Mouse (Mus musculus) intestine, embryonic 16.5 days (tissue): Measurements from ENCODE around the gene Asf1a. TPM values are rescaled to one million over a fixed set of nuclear protein-coding genes. Genes with fewer than 3 reads are reported as not detected.

ENCODE experiments used
- ATAC-seq: fragments of 200-750 bp; cut with Nextera tagmentation; 2 replicates; pipeline ENCODE4 v1.8.0; 2017; ENCODE audit warnings: moderate TSS enrichment, moderate library complexity
- H3K27ac ChIP-seq: fragments of 300-500 bp; sonication (generic); 2 replicates; pipeline ENCODE4 v1.5.1; 2014; ENCODE audit warnings: mild to moderate bottlenecking, low read length
- H3K27me3 ChIP-seq: fragments of 300-500 bp; sonication (generic); replicated peaks from 2 replicates; pipeline ENCODE4 v1.6.1; 2014; ENCODE audit warnings: low read length, control low read depth, mixed read lengths; ENCODE audit not compliant: control insufficient read depth, insufficient read depth
- H3K36me3 ChIP-seq: fragments of 300-500 bp; sonication (generic); 2 replicates; pipeline ENCODE4 v1.6.1; 2014; ENCODE audit warnings: low read length, control low read depth; ENCODE audit not compliant: control insufficient read depth, insufficient read depth
- H3K4me1 ChIP-seq: fragments of 300-500 bp; sonication (generic); 2 replicates; pipeline ENCODE4 v1.6.1; 2014; ENCODE audit warnings: low read length, control low read depth, mixed read lengths; ENCODE audit not compliant: control insufficient read depth, insufficient read depth
- H3K4me2 ChIP-seq: fragments of 300-500 bp; sonication (generic); 2 replicates; pipeline ENCODE4 v1.6.1; 2014; ENCODE audit warnings: low read depth, low read length, control low read depth
- H3K4me3 ChIP-seq: fragments of 300-500 bp; sonication (generic); 2 replicates; pipeline ENCODE4 v1.5.1; 2014; ENCODE audit warnings: mild to moderate bottlenecking, low read length
- H3K9ac ChIP-seq: fragments of 300-500 bp; sonication (generic); 2 replicates; pipeline ENCODE4 v1.6.1; 2014; ENCODE audit warnings: low read depth, low read length
- H3K9me3 ChIP-seq: fragments of 300-500 bp; sonication (generic); 2 replicates; pipeline ENCODE4 v1.6.1; 2016; ENCODE audit warnings: low read length, control low read depth; ENCODE audit not compliant: control insufficient read depth
- WGBS: fragments of 180-500 bp; shearing (Covaris S2); extraction: QIAGEN DNeasy Blood & Tissue Kit; methylation state at CpG from one replicate; pipeline ENCODE4 v1.1.7; 2014; 5-methylcytosine and 5-hydroxymethylcytosine counted together
- polyA plus RNA-seq: library from polyadenylated mRNA; unstranded; fragments of >200 nt; fragmentation: Nextera tagmentation; extraction: Ambion mirVana; gene quantifications from 2 replicates; pipeline ENCODE4 v1.2.1, GENCODE M21; 2015

Asf1a gene
- polyA plus RNA-seq, 1 experiment from 2014 or later: 71.2 TPM

DNA sequence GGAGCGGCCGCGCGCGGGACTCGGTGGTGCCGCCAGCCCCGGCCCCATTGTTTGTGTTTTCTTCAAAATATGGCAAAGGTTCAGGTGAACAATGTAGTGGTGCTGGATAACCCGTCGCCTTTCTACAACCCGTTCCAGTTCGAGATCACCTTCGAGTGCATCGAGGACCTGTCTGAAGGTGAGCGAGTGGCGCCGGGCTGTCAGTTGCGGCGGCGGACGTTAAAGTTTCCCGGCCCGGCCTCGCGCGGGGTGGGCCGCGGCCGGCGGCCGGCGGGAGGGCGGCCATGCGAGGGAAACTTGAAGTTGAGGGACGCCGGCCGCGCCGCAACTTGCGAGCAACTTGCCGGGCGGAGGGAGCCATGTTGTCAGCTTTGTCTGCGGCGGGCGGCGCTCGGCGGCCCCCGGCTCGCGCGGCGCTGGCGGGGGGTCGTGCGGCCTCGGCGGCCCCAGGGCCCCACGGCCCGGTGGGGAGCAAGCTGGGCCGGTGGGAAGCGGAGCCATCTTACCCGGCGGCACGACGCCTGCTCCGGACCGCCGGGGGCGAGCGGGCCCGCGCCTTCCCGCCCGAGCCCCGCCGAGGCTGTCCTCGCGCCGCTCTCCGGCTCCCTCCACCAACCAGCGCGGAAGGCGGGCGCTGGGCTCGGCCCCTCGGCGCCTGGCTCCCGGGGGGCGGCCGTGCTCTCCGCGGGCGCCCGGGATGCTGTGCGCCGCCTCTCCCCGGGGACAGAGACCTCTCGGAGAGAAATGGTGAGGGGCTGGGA lies 744 bp downstream of the Asf1a start:
- Histone ChIP-seq H3K9me3 (no peaks in the 10 kb centered on the region), H3K36me3 (no peaks in the 10 kb centered on the region), H3K27ac (peak overlapping the region; percentile 98), H3K4me2 (peak overlapping the region; percentile 54), H3K4me1 (peaks cover 10% of the 10 kb centered on the region; the same call in 1 of the 2 replicates), H3K4me3 (peak overlapping the region; percentile 85), H3K9ac (peak overlapping the region; percentile 93), H3K27me3 (no peaks in the 10 kb centered on the region)
- peak; percentile 47 for ATAC-seq
- WGBS: under 1% methylated on average over 95 of the region's 99 CpGs

DNA sequence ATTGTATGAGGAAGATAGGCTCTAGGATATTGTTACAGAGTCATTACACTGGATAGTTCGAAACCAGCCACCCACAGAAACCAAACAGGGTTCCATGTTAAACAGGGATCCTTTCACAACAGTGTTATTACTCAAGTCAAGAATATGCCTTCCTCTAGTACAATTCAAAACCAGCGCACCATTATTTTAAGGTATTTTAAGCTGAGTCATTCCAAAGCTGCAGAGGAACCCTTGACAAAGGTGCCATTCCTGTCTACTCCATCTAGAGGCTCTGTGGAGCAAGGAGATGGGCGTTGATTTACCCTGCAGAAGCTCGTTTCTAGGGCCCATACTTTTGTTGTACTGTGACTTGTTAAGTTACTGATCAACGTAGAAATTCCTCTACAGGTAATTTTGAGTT lies 2.3 kb downstream of the Asf1a start:
- peaks cover 10% of the 10 kb centered on the region; the same call in 1 of the 2 replicates for H3K4me1 ChIP-seq
- 0 out of 2 replicates have a peak overlapping the region, but pooled peaks have one; percentile 5 for H3K4me2 ChIP-seq
- H3K36me3 ChIP-seq: no peaks in the 10 kb centered on the region
- H3K4me3 ChIP-seq: no peak overlapping the region
- WGBS: 53% methylated on average over 5 of the region's 5 CpGs
- no peaks in the 10 kb centered on the region for H3K27me3 ChIP-seq
- ATAC-seq: no peak
- H3K9ac ChIP-seq: no peak overlapping the region
- H3K27ac ChIP-seq: peak overlapping the region; percentile 5; the same call in 1 of the 2 replicates
- no peaks in the 10 kb centered on the region for H3K9me3 ChIP-seq

DNA sequence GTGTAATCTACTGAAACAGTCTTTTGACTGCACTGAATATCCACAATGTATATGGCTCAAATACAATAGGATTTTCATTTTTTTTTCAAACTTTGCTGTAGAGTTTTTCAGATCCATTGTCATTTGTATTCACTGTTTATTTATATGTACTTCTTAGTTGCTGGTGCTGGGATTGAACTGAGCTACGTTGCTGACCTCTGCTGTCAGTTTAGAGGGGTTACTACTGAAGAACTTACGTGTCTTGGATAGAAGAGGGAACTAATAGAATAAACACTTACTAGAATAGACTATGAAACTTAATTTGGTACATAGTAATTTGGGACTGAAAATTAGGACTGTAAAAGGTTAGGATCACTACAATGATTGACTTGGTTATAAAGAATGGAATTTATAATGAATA lies 8.8 kb downstream of the Asf1a start:
- no peak overlapping the region for H3K4me3 ChIP-seq
- H3K36me3 ChIP-seq: peaks cover 3% of the 10 kb centered on the region; the same call in 1 of the 2 replicates
- no peak overlapping the region for H3K4me2 ChIP-seq
- H3K27me3 ChIP-seq: no peaks in the 10 kb centered on the region
- H3K9me3 ChIP-seq: no peaks in the 10 kb centered on the region
- ATAC-seq: no peak
- no peak overlapping the region for H3K27ac ChIP-seq
- H3K4me1 ChIP-seq: no peaks in the 10 kb centered on the region
- H3K9ac ChIP-seq: no peak overlapping the region
- 59% methylated on average over 2 of the region's 2 CpGs for WGBS

DNA sequence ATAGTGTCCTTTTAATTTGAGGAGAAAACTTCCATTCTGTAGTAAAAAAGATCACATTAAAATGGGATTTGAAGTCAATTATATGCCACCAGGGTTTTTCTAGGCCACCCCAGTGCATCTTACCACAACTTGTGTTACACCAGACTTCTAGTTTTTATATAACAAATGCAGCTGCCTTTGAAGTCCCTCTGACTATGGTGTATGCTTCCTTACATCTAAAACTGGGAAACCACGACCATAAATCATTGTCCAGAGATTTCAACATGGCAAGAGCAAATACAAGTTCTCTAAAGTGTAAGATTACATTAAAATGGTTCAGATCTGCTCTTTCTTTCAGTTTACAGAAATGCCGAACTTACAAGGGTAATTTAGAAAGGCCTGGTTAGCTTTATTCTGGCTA lies 11.7 kb downstream of the Asf1a start:
- no peak for ATAC-seq
- no peak overlapping the region for H3K9ac ChIP-seq
- no peaks in the 10 kb centered on the region for H3K27me3 ChIP-seq
- H3K27ac ChIP-seq: no peak overlapping the region
- H3K4me1 ChIP-seq: no peaks in the 10 kb centered on the region
- peaks cover 5% of the 10 kb centered on the region; the same call in 1 of the 2 replicates for H3K36me3 ChIP-seq
- no peak overlapping the region for H3K4me3 ChIP-seq
- no peak overlapping the region for H3K4me2 ChIP-seq
- H3K9me3 ChIP-seq: no peaks in the 10 kb centered on the region
- 44% methylated on average over 2 of the region's 2 CpGs for WGBS

DNA sequence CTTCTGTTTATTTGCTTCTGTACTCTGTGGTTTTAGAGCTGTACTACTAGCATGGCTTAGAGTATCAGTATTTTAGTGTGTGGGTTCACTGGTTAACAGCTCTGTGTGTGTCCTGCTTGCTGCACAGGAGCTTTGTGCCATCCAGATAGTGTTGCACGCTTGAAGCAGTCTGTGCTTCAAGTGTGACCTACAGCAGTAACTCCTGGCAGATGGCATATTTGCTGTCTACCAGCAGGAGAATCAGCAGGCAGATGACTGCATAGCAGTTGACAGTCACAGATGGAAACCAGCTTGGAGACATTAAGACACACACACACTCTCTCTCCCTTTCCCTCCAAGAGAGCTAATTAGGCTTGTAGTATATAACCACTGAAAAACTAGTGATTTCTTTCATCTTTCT lies 15.6 kb downstream of the Asf1a start:
- Histone ChIP-seq H3K36me3 (peaks cover 8% of the 10 kb centered on the region; the same call in 1 of the 2 replicates), H3K4me1 (no peaks in the 10 kb centered on the region), H3K9me3 (no peaks in the 10 kb centered on the region), H3K27ac (no peak overlapping the region), H3K4me3 (no peak overlapping the region), H3K27me3 (no peaks in the 10 kb centered on the region), H3K9ac (no peak overlapping the region), H3K4me2 (no peak overlapping the region)
- ATAC-seq: no peak
- WGBS: 84% methylated on average over 1 of the region's 1 CpGs

DNA sequence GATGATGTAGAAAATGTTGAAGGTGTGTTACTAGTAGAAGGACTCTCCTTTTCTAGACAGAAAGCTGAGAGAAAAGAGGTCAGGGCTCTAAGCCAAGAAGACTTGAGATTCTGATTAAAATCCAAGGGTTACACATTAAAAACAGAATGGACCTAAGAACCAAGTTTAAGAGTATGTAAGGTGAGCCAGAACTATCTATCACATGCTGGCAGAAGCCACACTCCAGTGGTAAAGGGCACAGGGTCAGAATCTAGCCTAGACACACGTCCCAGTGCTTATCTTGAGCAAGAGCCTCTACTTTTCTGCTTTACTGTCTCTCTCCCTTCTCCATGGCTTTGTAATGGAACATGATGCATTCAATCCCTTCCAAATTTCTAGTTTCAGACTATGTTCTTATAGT lies 17.4 kb downstream of the Asf1a start:
- Histone ChIP-seq H3K36me3 (peaks cover 11% of the 10 kb centered on the region), H3K9ac (no peak overlapping the region), H3K27me3 (no peaks in the 10 kb centered on the region), H3K4me3 (no peak overlapping the region), H3K27ac (no peak overlapping the region), H3K9me3 (no peaks in the 10 kb centered on the region), H3K4me1 (no peaks in the 10 kb centered on the region), H3K4me2 (no peak overlapping the region)
- ATAC-seq: no peak
- WGBS: 83% methylated on average over 1 of the region's 1 CpGs

DNA sequence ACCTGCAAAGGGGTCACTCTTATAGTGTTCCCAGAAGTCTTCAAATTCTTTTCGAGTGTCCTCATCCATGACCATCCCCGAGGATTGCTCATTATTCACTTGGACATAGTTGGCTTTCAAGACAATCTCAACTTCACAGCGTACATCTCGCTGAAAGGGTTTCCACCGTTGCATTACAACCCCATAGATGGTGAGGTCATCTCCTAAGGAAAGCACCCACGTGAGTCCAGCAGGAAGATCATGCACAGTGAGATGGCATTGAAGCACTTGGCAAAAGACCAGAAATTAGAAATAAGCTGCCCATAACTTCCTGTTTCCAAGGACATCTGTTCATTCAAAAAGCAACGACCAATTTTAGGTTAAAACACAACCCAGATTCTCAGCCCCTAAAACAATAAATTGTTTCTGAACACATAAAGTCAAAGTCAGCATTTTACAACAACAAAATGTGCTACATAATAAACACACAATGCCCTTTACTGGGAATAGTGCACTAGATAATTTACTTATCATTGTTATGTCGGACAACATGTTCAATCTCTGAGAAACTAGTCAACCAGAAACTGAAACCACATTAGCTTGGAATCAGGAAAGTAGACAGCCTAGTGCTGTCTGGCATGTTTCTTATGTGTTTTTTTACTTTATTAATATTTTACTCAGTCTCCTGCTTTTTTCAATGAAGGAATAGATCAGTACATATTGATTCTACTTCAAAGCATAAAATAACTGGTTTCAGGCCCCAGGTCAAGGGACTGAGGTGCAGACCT lies 19.5 kb downstream of the Asf1a start:
- Histone ChIP-seq H3K36me3 (peaks cover 8% of the 10 kb centered on the region; the same call in 1 of the 2 replicates), H3K9ac (no peak overlapping the region), H3K4me2 (no peak overlapping the region), H3K9me3 (no peaks in the 10 kb centered on the region), H3K4me3 (no peak overlapping the region), H3K4me1 (no peaks in the 10 kb centered on the region), H3K27me3 (no peaks in the 10 kb centered on the region), H3K27ac (no peak overlapping the region)
- 74% methylated on average over 8 of the region's 8 CpGs for WGBS
- ATAC-seq: no peak

DNA sequence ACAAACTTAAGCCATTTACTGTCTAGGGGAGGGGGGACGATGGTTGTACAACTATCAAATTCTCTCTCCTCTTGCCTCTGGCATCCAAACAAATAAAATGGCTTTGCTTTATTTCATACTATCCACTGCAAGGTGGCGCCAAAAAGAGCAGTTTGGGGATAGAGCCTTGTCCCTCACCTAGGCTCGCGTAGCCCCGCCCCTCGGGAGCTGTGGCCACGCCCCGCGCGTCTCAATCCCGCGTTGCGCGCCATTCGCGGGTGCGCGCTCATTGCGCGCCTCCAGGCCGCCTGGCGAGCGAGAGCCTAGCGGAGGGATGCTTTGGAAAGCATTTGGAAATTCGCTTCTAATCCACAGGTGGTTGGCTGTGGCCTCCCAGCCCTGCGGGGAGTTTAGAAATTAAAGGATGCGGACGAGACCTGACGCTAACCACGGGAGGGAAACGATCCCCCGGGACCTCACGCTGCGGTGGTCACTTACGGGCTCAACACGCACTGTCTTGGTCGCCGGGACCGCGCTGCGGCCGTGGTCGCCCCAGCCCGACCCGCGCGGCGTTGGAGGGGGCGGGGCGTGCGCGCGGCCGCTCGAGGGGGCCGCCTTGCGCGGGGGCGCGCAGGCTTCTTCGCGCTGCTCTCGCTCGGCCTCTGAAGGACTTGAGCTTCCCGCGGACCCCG lies 32.8 kb downstream of the Asf1a start:
- peaks cover 3% of the 10 kb centered on the region; the same call in 1 of the 2 replicates for H3K4me1 ChIP-seq
- peak overlapping the region; percentile 77 for H3K4me3 ChIP-seq
- under 1% methylated on average over 67 of the region's 67 CpGs for WGBS
- peak overlapping the region; percentile 53 for H3K4me2 ChIP-seq
- no peaks in the 10 kb centered on the region; the same call in 1 of the 2 replicates for H3K36me3 ChIP-seq
- H3K9me3 ChIP-seq: no peaks in the 10 kb centered on the region
- peak overlapping the region; percentile 96 for H3K27ac ChIP-seq
- H3K27me3 ChIP-seq: no peaks in the 10 kb centered on the region
- peak overlapping the region; percentile 88 for H3K9ac ChIP-seq
- ATAC-seq: peak; percentile 86

DNA sequence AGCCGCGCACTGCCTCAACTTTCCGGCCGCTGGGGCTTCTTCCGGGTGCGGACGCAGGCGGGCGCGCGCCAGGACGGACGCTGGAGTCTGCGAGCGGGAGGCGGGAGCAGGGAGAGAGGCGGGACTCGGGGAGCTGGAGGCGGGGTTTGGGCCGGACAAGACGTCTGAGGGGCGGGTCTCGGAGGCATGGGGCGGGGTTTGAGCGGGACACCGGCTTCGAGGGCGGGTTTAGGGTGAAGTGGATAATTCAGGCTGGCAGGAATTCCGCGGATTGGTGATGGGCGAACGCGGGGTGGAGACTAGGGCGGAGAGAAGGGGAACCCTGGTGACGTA lies 33.3 kb downstream of the Asf1a start:
- H3K27ac ChIP-seq: peak overlapping the region; percentile 96

More for the DNA sequence above, 33.3 kb downstream of the Asf1a start:
- Histone ChIP-seq H3K4me2 (peak overlapping the region; percentile 53; the same call in 1 of the 2 replicates), H3K9me3 (no peaks in the 10 kb centered on the region), H3K4me3 (peak overlapping the region; percentile 77), H3K9ac (peak overlapping the region; percentile 88), H3K36me3 (no peaks in the 10 kb centered on the region), H3K4me1 (peaks cover 3% of the 10 kb centered on the region; the same call in 1 of the 2 replicates), H3K27me3 (no peaks in the 10 kb centered on the region)
- ATAC-seq: peak; percentile 96
- under 1% methylated on average over 34 of the region's 35 CpGs for WGBS
